Mouse (Mus musculus) hindbrain, embryonic 12.5 days (tissue): ENCODE measurements at regions not wholly inside any gene's neighbourhood (a gene's known extent, or its start where the extent isn't known, plus 50 kb on each side); places are given as distances from the start of the nearest gene placed in this dataset.

Source experiments
- ATAC-seq: fragments of 200-750 bp; cut with Nextera tagmentation; 2 replicates; pipeline ENCODE4 v1.8.0; 2017; ENCODE audit warnings: moderate TSS enrichment; ENCODE audit not compliant: low FRiP score
- H3K27ac ChIP-seq: fragments of 300-500 bp; sonication (generic); 2 replicates; pipeline ENCODE4 v1.5.1; 2016; ENCODE audit warnings: mild to moderate bottlenecking
- H3K27me3 ChIP-seq: fragments of 300-500 bp; sonication (generic); 2 replicates; pipeline ENCODE4 v1.6.1; 2016; ENCODE audit warnings: mild to moderate bottlenecking
- H3K36me3 ChIP-seq: fragments of 300-500 bp; sonication (generic); 2 replicates; pipeline ENCODE4 v1.6.1; 2016; ENCODE audit warnings: mild to moderate bottlenecking
- H3K4me1 ChIP-seq: fragments of 300-500 bp; sonication (generic); 2 replicates; pipeline ENCODE4 v1.6.1; 2016
- H3K4me2 ChIP-seq: fragments of 300-500 bp; sonication (generic); replicated peaks from 2 replicates; pipeline ENCODE4 v1.6.1; 2016; ENCODE audit warnings: mild to moderate bottlenecking
- H3K4me3 ChIP-seq: fragments of 300-500 bp; sonication (generic); 2 replicates; pipeline ENCODE4 v1.5.1; 2016; ENCODE audit warnings: mild to moderate bottlenecking
- H3K9ac ChIP-seq: fragments of 300-500 bp; sonication (generic); 2 replicates; pipeline ENCODE4 v1.6.1; 2016; ENCODE audit warnings: mild to moderate bottlenecking, moderate library complexity
- H3K9me3 ChIP-seq: fragments of 300-500 bp; sonication (generic); replicated peaks from 2 replicates; pipeline ENCODE4 v1.6.1; 2016; ENCODE audit warnings: mild to moderate bottlenecking
- WGBS: fragments of 180-500 bp; shearing (Covaris S2); methylation state at CpG from one replicate; pipeline ENCODE4 v1.1.7; 2016; 5-methylcytosine and 5-hydroxymethylcytosine counted together

GRCm38 (mm10) chr7:72609791-72610190, 303.4 kb upstream of the Mctp2 start:
- WGBS: 90% methylated on average over 3 of the region's 3 CpGs
- H3K4me2 ChIP-seq: no peak overlapping the region
- ATAC-seq: no peak

GRCm38 (mm10) chr7:72615232-72615631, 308.8 kb upstream of the Mctp2 start:
- Histone ChIP-seq H3K4me2 (no peak overlapping the region), H3K27me3 (no peaks in the 10 kb centered on the region), H3K9me3 (no peaks in the 10 kb centered on the region), H3K4me3 (no peak overlapping the region), H3K9ac (no peak overlapping the region), H3K36me3 (no peaks in the 10 kb centered on the region), H3K4me1 (no peaks in the 10 kb centered on the region), H3K27ac (no peak overlapping the region)
- no peak for ATAC-seq
- 84% methylated on average over 4 of the region's 4 CpGs for WGBS

More at GRCm38 (mm10) chr7:72609791-72610190, 303.4 kb upstream of the Mctp2 start:
- Histone ChIP-seq H3K36me3 (no peaks in the 10 kb centered on the region), H3K27ac (no peak overlapping the region), H3K9ac (no peak overlapping the region), H3K4me3 (no peak overlapping the region), H3K27me3 (no peaks in the 10 kb centered on the region), H3K9me3 (no peaks in the 10 kb centered on the region), H3K4me1 (no peaks in the 10 kb centered on the region)

- no peak for ATAC-seq
- Histone ChIP-seq H3K36me3 (no peaks in the 10 kb centered on the region), H3K27ac (0 out of 2 replicates have a peak overlapping the region, but pooled peaks have one; percentile 12), H3K4me2 (no peak overlapping the region), H3K27me3 (no peaks in the 10 kb centered on the region), H3K4me3 (no peak overlapping the region), H3K9ac (no peak overlapping the region), H3K9me3 (no peaks in the 10 kb centered on the region), H3K4me1 (no peaks in the 10 kb centered on the region)
- 48% methylated on average over 4 of the region's 4 CpGs for WGBS
These were observed 321.0 kb upstream of the Mctp2 start for GRCm38 (mm10) chr7:72627369-72627768.

- Histone ChIP-seq H3K4me2 (no peak overlapping the region), H3K36me3 (no peaks in the 10 kb centered on the region), H3K4me3 (no peak overlapping the region), H3K27ac (no peak overlapping the region), H3K9ac (no peak overlapping the region), H3K9me3 (no peaks in the 10 kb centered on the region), H3K4me1 (no peaks in the 10 kb centered on the region), H3K27me3 (no peaks in the 10 kb centered on the region)
- WGBS: 72% methylated on average over 2 of the region's 2 CpGs
- ATAC-seq: no peak
These were observed 333.2 kb upstream of the Mctp2 start for GRCm38 (mm10) chr7:72639566-72639965.

DNA sequence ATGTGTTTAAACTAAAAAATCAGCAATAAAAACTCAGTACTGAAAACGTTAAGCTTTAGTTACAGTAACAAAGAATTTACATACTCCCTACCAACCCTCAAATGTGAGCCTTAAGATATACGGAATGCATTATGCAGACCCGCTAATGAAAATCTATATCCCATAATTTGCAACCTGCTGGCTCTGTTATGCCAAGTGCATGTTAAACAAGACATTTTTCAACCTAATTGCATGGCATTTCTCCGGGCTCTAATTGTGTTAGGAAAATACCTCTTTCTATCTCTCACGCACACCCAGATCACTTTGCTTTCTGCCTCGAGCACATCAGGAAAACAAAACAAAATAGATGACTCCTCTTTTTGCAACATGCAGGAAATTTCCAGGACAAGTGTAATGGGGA, 368.6 kb upstream of the Mctp2 start:
- Histone ChIP-seq H3K27ac (no peak overlapping the region), H3K4me2 (no peak overlapping the region), H3K9me3 (no peaks in the 10 kb centered on the region), H3K36me3 (no peaks in the 10 kb centered on the region), H3K9ac (no peak overlapping the region), H3K4me3 (no peak overlapping the region), H3K27me3 (no peaks in the 10 kb centered on the region), H3K4me1 (no peaks in the 10 kb centered on the region)
- no peak for ATAC-seq
- WGBS: 69% methylated on average over 6 of the region's 6 CpGs

DNA sequence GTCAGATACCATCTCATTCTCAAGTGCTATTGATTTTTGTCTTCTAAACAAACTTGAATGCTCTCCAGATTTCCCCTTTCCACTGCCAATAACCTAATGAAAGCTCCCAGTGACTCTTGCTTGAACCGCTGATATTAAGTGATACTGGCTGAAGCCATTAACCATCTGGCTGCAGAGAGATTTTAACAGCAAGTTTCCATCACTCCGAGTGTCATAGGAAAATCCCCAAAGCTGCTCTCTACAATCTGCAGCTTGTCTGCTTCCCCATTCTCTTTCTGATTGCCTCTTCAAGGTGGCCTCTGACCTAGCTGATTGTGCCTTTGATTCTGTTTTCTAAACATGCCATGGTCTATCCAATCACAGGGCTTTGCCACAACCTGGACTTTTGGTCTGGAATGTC, 379.4 kb upstream of the Mctp2 start:
- ATAC-seq: no peak
- no peaks in the 10 kb centered on the region for H3K27me3 ChIP-seq

GRCm38 (mm10) chr7:72687356-72687755, 380.9 kb upstream of the Mctp2 start:
- no peak overlapping the region for H3K4me2 ChIP-seq
- no peaks in the 10 kb centered on the region for H3K27me3 ChIP-seq
- no peak overlapping the region for H3K9ac ChIP-seq
- H3K4me1 ChIP-seq: no peaks in the 10 kb centered on the region
- no peaks in the 10 kb centered on the region for H3K36me3 ChIP-seq
- H3K4me3 ChIP-seq: no peak overlapping the region
- H3K9me3 ChIP-seq: no peaks in the 10 kb centered on the region
- WGBS: 70% methylated on average over 4 of the region's 4 CpGs
- no peak for ATAC-seq
- no peak overlapping the region for H3K27ac ChIP-seq

More for the DNA sequence above, 379.4 kb upstream of the Mctp2 start:
- H3K4me3 ChIP-seq: no peak overlapping the region
- H3K4me1 ChIP-seq: no peaks in the 10 kb centered on the region
- H3K36me3 ChIP-seq: no peaks in the 10 kb centered on the region
- no peak overlapping the region for H3K4me2 ChIP-seq
- H3K27ac ChIP-seq: no peak overlapping the region
- 65% methylated on average over 2 of the region's 2 CpGs for WGBS
- no peaks in the 10 kb centered on the region for H3K9me3 ChIP-seq
- no peak overlapping the region for H3K9ac ChIP-seq

DNA sequence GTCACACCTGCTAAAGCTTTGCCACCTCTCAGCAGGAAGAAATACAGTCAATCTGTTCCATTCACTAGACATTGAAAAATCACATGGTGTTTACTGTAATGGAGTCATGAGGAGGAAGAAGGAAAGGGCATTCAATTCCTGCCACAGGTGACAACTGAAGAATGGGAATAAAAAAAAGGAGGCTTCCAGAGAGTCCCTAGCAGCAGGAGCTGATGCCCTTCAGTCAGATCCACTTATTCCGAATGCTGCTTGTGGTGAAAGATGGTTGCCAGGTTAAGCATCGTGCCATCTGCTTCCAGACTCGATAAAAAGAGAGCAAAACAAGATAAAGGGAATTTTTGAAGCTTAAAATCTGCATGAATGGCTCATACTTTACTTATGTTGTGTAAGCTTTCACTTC, 385.0 kb upstream of the Mctp2 start:
- Histone ChIP-seq H3K4me3 (no peak overlapping the region), H3K27me3 (no peaks in the 10 kb centered on the region), H3K9me3 (no peaks in the 10 kb centered on the region), H3K4me2 (no peak overlapping the region), H3K4me1 (no peaks in the 10 kb centered on the region), H3K27ac (no peak overlapping the region), H3K36me3 (no peaks in the 10 kb centered on the region), H3K9ac (no peak overlapping the region)
- no peak for ATAC-seq
- WGBS: 84% methylated on average over 3 of the region's 3 CpGs

DNA sequence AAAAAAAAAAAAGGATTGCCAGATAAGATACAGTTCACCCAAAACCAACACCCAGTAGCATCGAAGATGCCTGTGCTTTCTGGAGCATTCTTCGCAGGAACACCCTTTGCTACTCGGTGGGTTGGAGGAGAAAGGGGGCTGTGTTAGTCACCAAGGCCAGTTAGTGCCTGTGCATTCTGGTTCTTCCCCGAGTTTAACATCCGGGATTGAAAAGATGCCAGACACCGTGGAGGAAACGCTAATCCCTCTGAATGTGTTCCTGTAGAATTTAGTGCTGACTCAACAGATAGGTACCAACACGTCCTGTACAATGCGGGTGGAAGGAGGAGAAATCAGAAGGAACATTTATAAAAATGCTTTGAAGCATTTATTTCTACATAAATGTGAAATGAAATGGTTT, 385.5 kb upstream of the Mctp2 start:
- H3K4me2 ChIP-seq: no peak overlapping the region
- 90% methylated on average over 9 of the region's 9 CpGs for WGBS
- H3K36me3 ChIP-seq: no peaks in the 10 kb centered on the region
- H3K9ac ChIP-seq: no peak overlapping the region
- H3K27me3 ChIP-seq: no peaks in the 10 kb centered on the region
- no peaks in the 10 kb centered on the region for H3K9me3 ChIP-seq
- H3K4me3 ChIP-seq: no peak overlapping the region
- no peak overlapping the region for H3K27ac ChIP-seq
- ATAC-seq: no peak
- H3K4me1 ChIP-seq: no peaks in the 10 kb centered on the region

GRCm38 (mm10) chr7:72696736-72697135, 390.3 kb upstream of the Mctp2 start:
- WGBS: 89% methylated on average over 3 of the region's 3 CpGs
- Histone ChIP-seq H3K4me3 (no peak overlapping the region), H3K27ac (no peak overlapping the region), H3K9me3 (no peaks in the 10 kb centered on the region), H3K4me1 (no peaks in the 10 kb centered on the region), H3K9ac (no peak overlapping the region), H3K27me3 (no peaks in the 10 kb centered on the region), H3K4me2 (no peak overlapping the region), H3K36me3 (no peaks in the 10 kb centered on the region)
- ATAC-seq: no peak

DNA sequence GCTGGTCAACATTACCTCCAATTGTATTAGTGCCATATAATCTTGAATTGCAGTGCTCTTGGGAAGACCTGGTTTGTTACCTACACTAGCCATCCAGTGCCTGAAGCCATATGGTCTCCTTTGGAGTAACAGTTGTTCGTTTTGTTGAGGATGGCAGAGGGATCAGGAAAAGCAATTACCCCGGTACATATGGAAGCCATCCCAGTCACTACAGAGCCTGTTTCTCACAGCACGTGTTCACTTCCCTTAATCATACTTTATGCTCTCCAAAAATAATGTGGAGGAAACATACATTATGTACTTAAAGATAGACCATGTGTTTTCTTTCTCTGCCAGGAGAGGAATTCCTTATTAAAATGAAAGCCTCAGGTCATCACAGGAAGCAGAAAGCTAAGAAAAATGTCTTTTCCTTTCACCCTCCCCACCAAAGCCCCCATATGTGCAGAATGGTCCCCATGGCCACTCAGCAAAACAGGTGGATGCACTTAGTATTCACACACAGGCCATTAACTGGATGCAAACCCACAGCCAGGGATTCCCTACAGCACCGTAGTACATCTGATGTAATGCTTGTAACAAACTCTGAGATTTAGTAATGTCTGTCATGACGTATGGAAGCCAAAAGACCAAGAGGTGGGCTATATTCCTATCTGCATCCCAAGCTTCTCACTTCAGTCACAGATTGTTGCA, 397.4 kb upstream of the Mctp2 start:
- no peak overlapping the region for H3K4me2 ChIP-seq
- H3K9ac ChIP-seq: no peak overlapping the region
- WGBS: 81% methylated on average over 5 of the region's 5 CpGs
- no peaks in the 10 kb centered on the region for H3K9me3 ChIP-seq
- H3K4me1 ChIP-seq: no peaks in the 10 kb centered on the region
- no peak overlapping the region for H3K4me3 ChIP-seq
- ATAC-seq: no peak
- H3K36me3 ChIP-seq: no peaks in the 10 kb centered on the region
- no peak overlapping the region for H3K27ac ChIP-seq
- no peaks in the 10 kb centered on the region for H3K27me3 ChIP-seq

DNA sequence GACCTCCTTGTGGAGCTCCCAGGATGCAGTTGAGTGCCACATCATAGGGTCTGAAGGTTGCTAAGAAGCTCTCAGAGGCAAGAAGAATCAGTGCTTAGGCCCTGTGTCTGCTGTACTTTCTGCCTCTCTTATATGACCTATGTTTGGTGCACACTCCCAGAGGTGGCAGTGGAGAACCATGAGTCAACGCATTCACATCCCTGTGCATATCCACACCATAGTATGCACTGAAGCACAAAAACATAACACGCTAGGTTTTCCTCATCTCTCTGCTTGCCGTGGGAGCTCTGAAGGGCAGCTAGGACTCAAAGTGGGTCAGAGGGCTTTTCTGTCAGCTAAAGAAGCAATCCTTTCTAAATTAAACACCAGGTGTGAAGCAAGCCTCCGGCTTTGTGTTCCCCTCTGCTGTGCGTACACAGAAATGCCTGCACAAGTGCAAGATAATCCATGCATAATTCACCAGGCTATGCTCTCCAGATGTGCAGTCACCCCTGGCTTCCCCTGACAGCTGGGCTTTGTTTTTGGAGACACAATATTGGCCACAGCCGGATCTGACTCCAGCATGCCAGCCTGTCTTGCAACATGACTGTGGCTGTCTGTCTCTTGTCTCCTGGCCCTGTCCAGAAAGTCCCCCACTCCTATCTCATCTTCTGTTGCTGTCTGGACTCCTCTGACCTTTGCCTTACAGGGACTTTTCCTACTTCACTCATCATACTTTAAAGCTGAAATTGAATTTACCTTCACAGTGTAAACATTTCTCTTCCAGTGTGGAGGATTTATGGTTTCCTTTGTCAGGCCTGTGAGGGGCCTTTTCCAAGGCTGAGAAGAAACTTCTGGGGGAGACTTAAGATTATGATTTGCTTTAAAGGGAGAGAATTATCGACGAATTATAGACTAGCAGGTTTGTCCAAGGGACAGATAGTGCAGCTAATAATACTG, 405.1 kb upstream of the Mctp2 start:
- Histone ChIP-seq H3K9me3 (no peaks in the 10 kb centered on the region), H3K4me2 (no peak overlapping the region), H3K36me3 (no peaks in the 10 kb centered on the region), H3K27ac (0 out of 2 replicates have a peak overlapping the region, but pooled peaks have one; percentile 1), H3K27me3 (no peaks in the 10 kb centered on the region), H3K9ac (no peak overlapping the region), H3K4me3 (no peak overlapping the region), H3K4me1 (no peaks in the 10 kb centered on the region)
- 61% methylated on average over 8 of the region's 8 CpGs for WGBS
- ATAC-seq: no peak
